Mouse (Mus musculus) erythroblast, embryonic 14.5 days (primary cell): ENCODE measurements around the gene Gm6401.
"Not testable (repeated sequence)": the region's sequence is repeated elsewhere in the genome, so short reads cannot be mapped to it uniquely, and the experiment has no call there.

Source experiments
- GATA1 ChIP-seq: IDR thresholded peaks from 2 replicates; pipeline ENCODE4 v1.6.1; 2012; ENCODE audit warnings: low read length, inconsistent platforms, mixed read lengths
- TAL1 ChIP-seq: IDR thresholded peaks from 3 replicates; pipeline ENCODE4 v1.6.1; 2012; ENCODE audit warnings: low read length, inconsistent platforms, mixed read lengths

GRCm38 (mm10) chr14:41967827-41968226 is at the start of gene Gm6401:
- TF ChIP-seq TAL1, GATA1: not testable (repeated sequence)
